8 mouse cellular contexts compared by ENCODE assay signal in genomic region chr9:90115308-90115700, GRCm38 (mm10). TPM values are rescaled to one million over a fixed set of nuclear protein-coding genes. Genes with fewer than 3 reads are reported as not detected.
DNase-seq lines count a peak whose midpoint lies in the region; ATAC-seq and TF ChIP-seq lines count a peak whose summit lies in the region.

No protein-coding gene starts in this region.

- H3K4me1 ChIP-seq in heart, embryonic 16.5 days (ENCODE audit: control insufficient read depth, insufficient read depth, low read length): peaks cover 20% of the 10 kb centered on the region
- peaks cover 23% of the 10 kb centered on the region for H3K4me1 ChIP-seq in hindbrain, embryonic 13.5 days (replicated peaks)
- H3K4me1 ChIP-seq in midbrain, embryonic 12.5 days: peaks cover 18% of the 10 kb centered on the region

- DNase-seq in heart, postnatal 36 days: no peak
- DNase-seq in brain, embryonic 14.5 days (ENCODE audit: low read depth): peak; percentile 11
- DNase-seq in frontal cortex, postnatal 25 days (ENCODE audit: low spot score in 2 of 2): no peak
- DNase-seq in left cerebral cortex, adult 8-10 months (ENCODE audit: low spot score in 2 of 2): no peak
- DNase-seq in layer of hippocampus, adult 9-10 months (ENCODE audit: low spot score): no peak

- peak overlapping the region; percentile 96 for H3K4me3 ChIP-seq in heart, embryonic 16.5 days (ENCODE audit: low read length)
- H3K4me3 ChIP-seq in hindbrain, embryonic 13.5 days: peak overlapping the region; percentile 81
- H3K4me3 ChIP-seq in midbrain, embryonic 12.5 days: peak overlapping the region; percentile 95

- H3K9ac ChIP-seq in heart, embryonic 16.5 days (ENCODE audit: low read length): peak overlapping the region; percentile 71
- peak overlapping the region; percentile 73 for H3K9ac ChIP-seq in hindbrain, embryonic 13.5 days
- peak overlapping the region; percentile 62; the same call in 1 of the 2 replicates for H3K9ac ChIP-seq in midbrain, embryonic 12.5 days (replicated peaks)

- ATAC-seq in heart, embryonic 16.5 days (replicated peaks; ENCODE audit: extremely low read depth, insufficient read depth, low FRiP score): no peak
- no peak for ATAC-seq in hindbrain, embryonic 13.5 days (ENCODE audit: low FRiP score)
- no peak for ATAC-seq in midbrain, embryonic 12.5 days (ENCODE audit: low FRiP score, low read depth)

- TF ChIP-seq CTCF in brain, embryonic 14.5 days (IDR thresholded peaks at IDR 0.05; ENCODE audit: borderline replicate concordance, extremely low read depth, insufficient read depth, insufficient read length): no peak

- H3K27ac ChIP-seq in heart, embryonic 16.5 days (ENCODE audit: low read length): no peak overlapping the region
- H3K27ac ChIP-seq in hindbrain, embryonic 13.5 days: peak overlapping the region; percentile 78; the same call in 1 of the 2 replicates
- H3K27ac ChIP-seq in midbrain, embryonic 12.5 days (replicated peaks): no peak overlapping the region

- intact Hi-C loops in heart, postnatal 36 days (cut with DNase I): loop anchor here (1.0 to 10.0 kb wide), 2 partner anchors 8 to 411 kb away; partner anchors contain the start of gene Tmed3

- no peaks in the 10 kb centered on the region for H3K9me3 ChIP-seq in heart, embryonic 16.5 days (replicated peaks; ENCODE audit: control insufficient read depth, low read length)
- H3K9me3 ChIP-seq in hindbrain, embryonic 13.5 days: no peaks in the 10 kb centered on the region
- no peaks in the 10 kb centered on the region for H3K9me3 ChIP-seq in midbrain, embryonic 12.5 days

- peak overlapping the region; percentile 68 for H3K4me2 ChIP-seq in heart, embryonic 16.5 days (ENCODE audit: low read depth, low read length)
- peak overlapping the region; percentile 62 for H3K4me2 ChIP-seq in hindbrain, embryonic 13.5 days
- H3K4me2 ChIP-seq in midbrain, embryonic 12.5 days (replicated peaks): peak overlapping the region; percentile 74

- H3K36me3 ChIP-seq in heart, embryonic 16.5 days (ENCODE audit: control insufficient read depth, insufficient read depth): no peaks in the 10 kb centered on the region
- no peaks in the 10 kb centered on the region for H3K36me3 ChIP-seq in hindbrain, embryonic 13.5 days
- H3K36me3 ChIP-seq in midbrain, embryonic 12.5 days: no peaks in the 10 kb centered on the region

- no peak for TF ChIP-seq POLR2A in brain, embryonic 14.5 days (IDR thresholded peaks at IDR 0.05; ENCODE audit: borderline replicate concordance, extremely low read depth, insufficient read depth, insufficient read length, poor library complexity, severe bottlenecking)

- H3K27me3 ChIP-seq in heart, embryonic 16.5 days (ENCODE audit: control insufficient read depth, insufficient read depth, low read length): no peaks in the 10 kb centered on the region
- H3K27me3 ChIP-seq in hindbrain, embryonic 13.5 days: 0 out of 2 replicates have a peak, but pooled peaks cover 3% of the 10 kb centered on the region
- H3K27me3 ChIP-seq in midbrain, embryonic 12.5 days: peaks cover 5% of the 10 kb centered on the region; the same call in 1 of the 2 replicates

RNA-seq across cellular contexts. Expression of gene Morf4l1, which starts 0.7 kb away (rescaled TPM):
- 294 and 363 TPM in 2 replicates for polyA plus RNA-seq in heart, embryonic 16.5 days (2015; fragmentation: Nextera tagmentation; extraction: Ambion mirVana)
- 100 to 1,000 TPM; 254 to 268 TPM for total RNA-seq in heart, postnatal 36 days (2021)
- 449 and 465 TPM in 2 replicates for polyA plus RNA-seq in brain, embryonic 14.5 days (2012; rRNA removed)
- polyA plus RNA-seq in hindbrain, embryonic 13.5 days (2015; fragmentation: Nextera tagmentation; extraction: Ambion mirVana): 546 and 556 TPM in 2 replicates
- 544 and 551 TPM in 2 replicates for polyA plus RNA-seq in midbrain, embryonic 12.5 days (2016; fragmentation: Nextera tagmentation; extraction: Ambion mirVana)
- 100 to 1,000 TPM; 436 to 462 (median 449) TPM for total RNA-seq in left cerebral cortex, adult 8-10 months (2022)

RNA-seq across cellular contexts. Expression of gene Adamts7, which starts 47.6 kb away (rescaled TPM):
- polyA plus RNA-seq in heart, embryonic 16.5 days (2015; fragmentation: Nextera tagmentation; extraction: Ambion mirVana): 8.7 and 9.3 TPM in 2 replicates
- total RNA-seq in heart, postnatal 36 days (2021): 10 to 100 TPM; 14.4 to 17.7 TPM
- polyA plus RNA-seq in brain, embryonic 14.5 days (2012; rRNA removed): 35.5 and 43.3 TPM in 2 replicates
- polyA plus RNA-seq in hindbrain, embryonic 13.5 days (2015; fragmentation: Nextera tagmentation; extraction: Ambion mirVana): 12.1 and 14.1 TPM in 2 replicates
- polyA plus RNA-seq in midbrain, embryonic 12.5 days (2016; fragmentation: Nextera tagmentation; extraction: Ambion mirVana): 24.0 and 25.7 TPM in 2 replicates
- total RNA-seq in left cerebral cortex, adult 8-10 months (2022): under 1 TPM; 0.09 to 0.46 (median 0.31) TPM
